Mouse (Mus musculus): ENCODE results near the gene Prkg1. TPM values are rescaled to one million over a fixed set of nuclear protein-coding genes. Genes with fewer than 3 reads are reported as not detected.

Gene Prkg1
- polyA plus RNA-seq, 1 experiment from 2014 or later, result 1.1 TPM

GRCm38 (mm10) chr19:30990390-30990789 is 774.4 kb downstream of the Prkg1 start:
- DNase-seq (ENCODE audit: low spot score) (peak; percentile 26), ATAC-seq (no peak)
- H3K4me2 ChIP-seq (ENCODE audit: low read length), result no peak overlapping the region
- no peaks in the 10 kb centered on the region for H3K9me3 ChIP-seq (replicated peaks; ENCODE audit: control insufficient read depth, low read length)
- H3K4me1 ChIP-seq (ENCODE audit: control insufficient read depth, insufficient read depth, low read length), result no peaks in the 10 kb centered on the region
- no peak overlapping the region for H3K4me3 ChIP-seq (ENCODE audit: low read depth, low read length)
- no peaks in the 10 kb centered on the region for H3K27me3 ChIP-seq (replicated peaks; ENCODE audit: control insufficient read depth, insufficient read depth, low read length)
- 56% methylated on average over 4 of the region's 4 CpGs for WGBS
- no peaks in the 10 kb centered on the region for H3K36me3 ChIP-seq (ENCODE audit: control insufficient read depth, insufficient read depth, low read length)
- H3K9ac ChIP-seq (ENCODE audit: low read length), result no peak overlapping the region
- H3K27ac ChIP-seq (ENCODE audit: low read depth, low read length), result no peak overlapping the region

DNA sequence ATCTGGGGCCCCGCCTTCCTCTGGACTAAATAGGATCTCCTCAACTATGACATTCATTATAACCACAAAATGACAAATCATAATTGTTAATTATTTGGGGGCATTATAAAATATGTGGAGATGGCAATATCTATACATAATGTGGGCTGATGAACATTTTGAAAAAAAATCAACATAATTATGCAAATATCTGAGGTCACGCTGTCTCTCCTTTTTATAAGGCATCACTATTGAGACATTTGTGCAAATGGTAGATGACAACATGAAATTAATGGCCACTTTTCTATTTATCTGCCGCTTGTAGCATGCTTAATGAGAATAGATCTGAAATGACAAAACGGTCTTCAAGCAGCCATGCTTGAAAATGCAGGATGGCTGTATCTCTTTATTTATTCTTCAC is 782.4 kb downstream of the Prkg1 start:
- no peak for ATAC-seq
- DNase-seq (ENCODE audit: low spot score), result no peak
- Histone ChIP-seq H3K27me3 (replicated peaks; ENCODE audit: control insufficient read depth, insufficient read depth, low read length) (no peaks in the 10 kb centered on the region), H3K4me1 (ENCODE audit: control insufficient read depth, insufficient read depth, low read length) (no peaks in the 10 kb centered on the region), H3K36me3 (ENCODE audit: control insufficient read depth, insufficient read depth, low read length) (no peaks in the 10 kb centered on the region), H3K4me2 (ENCODE audit: low read length) (no peak overlapping the region), H3K9ac (ENCODE audit: low read length) (no peak overlapping the region), H3K9me3 (replicated peaks; ENCODE audit: control insufficient read depth, low read length) (no peaks in the 10 kb centered on the region), H3K27ac (ENCODE audit: low read depth, low read length) (no peak overlapping the region), H3K4me3 (ENCODE audit: low read depth, low read length) (no peak overlapping the region)
- WGBS, result 78% methylated on average over 4 of the region's 4 CpGs

GRCm38 (mm10) chr19:30978096-30978495 is 786.7 kb downstream of the Prkg1 start:
- Histone ChIP-seq H3K4me2 (ENCODE audit: low read length) (no peak overlapping the region), H3K27ac (ENCODE audit: low read depth, low read length) (no peak overlapping the region), H3K4me1 (ENCODE audit: control insufficient read depth, insufficient read depth, low read length) (no peaks in the 10 kb centered on the region), H3K27me3 (replicated peaks; ENCODE audit: control insufficient read depth, insufficient read depth, low read length) (no peaks in the 10 kb centered on the region), H3K36me3 (ENCODE audit: control insufficient read depth, insufficient read depth, low read length) (no peaks in the 10 kb centered on the region), H3K4me3 (ENCODE audit: low read depth, low read length) (no peak overlapping the region), H3K9ac (ENCODE audit: low read length) (no peak overlapping the region), H3K9me3 (replicated peaks; ENCODE audit: control insufficient read depth, low read length) (no peaks in the 10 kb centered on the region)
- 89% methylated on average over 4 of the region's 4 CpGs for WGBS
- ATAC-seq (no peak), DNase-seq (ENCODE audit: low spot score) (no peak)

- no peak overlapping the region for H3K4me2 ChIP-seq (ENCODE audit: low read length)
- ATAC-seq, result no peak
- no peak overlapping the region for H3K9ac ChIP-seq (ENCODE audit: low read length)
- WGBS, result 76% methylated on average over 3 of the region's 3 CpGs
- no peaks in the 10 kb centered on the region for H3K9me3 ChIP-seq (replicated peaks; ENCODE audit: control insufficient read depth, low read length)
- no peak overlapping the region for H3K27ac ChIP-seq (ENCODE audit: low read depth, low read length)
- H3K27me3 ChIP-seq (replicated peaks; ENCODE audit: control insufficient read depth, insufficient read depth, low read length), result no peaks in the 10 kb centered on the region
- H3K4me3 ChIP-seq (ENCODE audit: low read depth, low read length), result no peak overlapping the region
- H3K36me3 ChIP-seq (ENCODE audit: control insufficient read depth, insufficient read depth, low read length), result no peaks in the 10 kb centered on the region
- no peak for DNase-seq (ENCODE audit: low spot score)
- H3K4me1 ChIP-seq (ENCODE audit: control insufficient read depth, insufficient read depth, low read length), result no peaks in the 10 kb centered on the region
Observed at GRCm38 (mm10) chr19:30950610-30951009, 814.2 kb downstream of the Prkg1 start.

GRCm38 (mm10) chr19:30948202-30948601 is 816.6 kb downstream of the Prkg1 start:
- DNase-seq (ENCODE audit: low spot score), result no peak
- 64% methylated on average over 1 of the region's 1 CpGs for WGBS
- H3K9ac ChIP-seq (ENCODE audit: low read length), result no peak overlapping the region
- H3K4me3 ChIP-seq (ENCODE audit: low read depth, low read length), result no peak overlapping the region
- no peaks in the 10 kb centered on the region for H3K4me1 ChIP-seq (ENCODE audit: control insufficient read depth, insufficient read depth, low read length)
- H3K9me3 ChIP-seq (replicated peaks; ENCODE audit: control insufficient read depth, low read length), result no peaks in the 10 kb centered on the region
- H3K27me3 ChIP-seq (replicated peaks; ENCODE audit: control insufficient read depth, insufficient read depth, low read length), result no peaks in the 10 kb centered on the region
- H3K36me3 ChIP-seq (ENCODE audit: control insufficient read depth, insufficient read depth, low read length), result no peaks in the 10 kb centered on the region
- no peak overlapping the region for H3K27ac ChIP-seq (ENCODE audit: low read depth, low read length)
- H3K4me2 ChIP-seq (ENCODE audit: low read length), result no peak overlapping the region
- ATAC-seq, result no peak

DNA sequence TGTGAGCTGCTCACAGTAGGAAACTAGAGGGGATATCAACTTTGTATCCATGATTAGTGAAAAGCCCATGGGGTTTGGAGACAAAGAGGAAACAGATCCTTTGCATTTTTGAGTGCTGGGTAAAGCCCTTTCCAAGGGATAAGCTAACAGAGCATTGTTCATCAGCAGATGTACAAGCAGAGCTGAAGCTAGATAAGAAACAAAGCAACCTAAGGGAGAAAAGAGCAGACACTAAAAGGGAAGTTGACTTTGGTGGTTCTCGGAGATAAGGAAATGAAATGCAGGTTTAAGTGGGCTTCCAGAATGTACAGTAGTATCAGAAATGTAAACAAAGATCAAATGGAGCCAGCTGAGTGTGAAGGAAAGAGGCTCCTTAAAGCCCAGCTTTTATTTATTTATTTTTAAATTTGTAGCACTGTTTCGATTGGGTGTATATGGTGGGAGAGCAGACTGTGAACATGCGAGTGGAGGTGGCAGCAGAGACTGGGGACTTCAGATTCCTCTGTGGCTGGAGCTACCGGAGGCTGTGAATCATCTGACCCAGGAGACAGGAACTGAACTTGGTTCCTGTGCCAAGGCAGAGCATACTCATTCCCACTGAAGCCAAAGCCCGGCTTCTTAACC is 822.4 kb downstream of the Prkg1 start:
- no peak for DNase-seq (ENCODE audit: low spot score)

GRCm38 (mm10) chr19:30938058-30938457 is 826.8 kb downstream of the Prkg1 start:
- 75% methylated on average over 2 of the region's 2 CpGs for WGBS
- H3K9me3 ChIP-seq (replicated peaks; ENCODE audit: control insufficient read depth, low read length), result no peaks in the 10 kb centered on the region
- H3K9ac ChIP-seq (ENCODE audit: low read length), result no peak overlapping the region
- no peak overlapping the region for H3K4me3 ChIP-seq (ENCODE audit: low read depth, low read length)
- H3K4me1 ChIP-seq (ENCODE audit: control insufficient read depth, insufficient read depth, low read length), result no peaks in the 10 kb centered on the region
- DNase-seq (ENCODE audit: low spot score) (no peak), ATAC-seq (no peak)
- H3K36me3 ChIP-seq (ENCODE audit: control insufficient read depth, insufficient read depth, low read length), result no peaks in the 10 kb centered on the region
- no peaks in the 10 kb centered on the region for H3K27me3 ChIP-seq (replicated peaks; ENCODE audit: control insufficient read depth, insufficient read depth, low read length)
- H3K4me2 ChIP-seq (ENCODE audit: low read length), result no peak overlapping the region
- H3K27ac ChIP-seq (ENCODE audit: low read depth, low read length), result no peak overlapping the region

More for the DNA sequence above, 822.4 kb downstream of the Prkg1 start:
- H3K4me1 ChIP-seq (ENCODE audit: control insufficient read depth, insufficient read depth, low read length), result no peaks in the 10 kb centered on the region
- ATAC-seq, result no peak
- H3K9me3 ChIP-seq (replicated peaks; ENCODE audit: control insufficient read depth, low read length), result no peaks in the 10 kb centered on the region
- H3K9ac ChIP-seq (ENCODE audit: low read length), result no peak overlapping the region
- WGBS, result 75% methylated on average over 5 of the region's 5 CpGs
- no peaks in the 10 kb centered on the region for H3K36me3 ChIP-seq (ENCODE audit: control insufficient read depth, insufficient read depth, low read length)
- no peaks in the 10 kb centered on the region for H3K27me3 ChIP-seq (replicated peaks; ENCODE audit: control insufficient read depth, insufficient read depth, low read length)
- no peak overlapping the region for H3K4me3 ChIP-seq (ENCODE audit: low read depth, low read length)
- H3K27ac ChIP-seq (ENCODE audit: low read depth, low read length), result no peak overlapping the region
- no peak overlapping the region for H3K4me2 ChIP-seq (ENCODE audit: low read length)

DNA sequence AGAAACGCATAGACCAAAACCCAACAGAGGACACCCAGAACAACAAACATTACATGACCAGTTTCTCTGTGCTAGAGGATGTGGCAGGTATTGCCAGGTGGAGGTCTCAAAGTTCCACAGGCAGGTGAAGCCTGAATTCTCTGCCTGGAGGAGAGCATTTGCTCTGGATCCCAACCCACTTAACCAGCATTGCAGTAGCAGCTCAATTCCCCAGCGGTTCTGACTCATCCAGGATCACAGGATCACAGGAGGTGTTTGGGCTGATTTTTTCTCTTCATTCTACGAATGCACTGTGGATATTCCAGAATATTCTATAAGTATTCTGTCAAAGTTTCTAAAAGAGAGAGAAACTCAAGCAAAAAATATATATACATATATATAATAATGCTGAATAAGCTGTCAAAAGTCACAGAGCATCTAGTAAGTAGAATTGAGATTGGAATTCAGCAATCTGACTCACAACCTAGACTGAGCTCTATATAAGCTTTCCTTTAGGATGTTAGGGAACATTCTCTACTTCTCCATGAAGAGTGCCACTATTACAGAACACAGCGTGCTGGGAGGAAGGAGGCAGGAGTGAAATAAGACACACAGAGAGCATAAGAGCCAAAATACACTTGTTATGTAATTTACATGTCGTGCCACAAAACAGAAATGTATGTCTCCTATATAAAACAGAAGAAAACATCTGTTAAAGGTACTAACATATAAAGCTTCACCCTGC is 833.2 kb downstream of the Prkg1 start:
- H3K36me3 ChIP-seq (ENCODE audit: control insufficient read depth, insufficient read depth, low read length), result no peaks in the 10 kb centered on the region
- no peak overlapping the region for H3K27ac ChIP-seq (ENCODE audit: low read depth, low read length)
- no peaks in the 10 kb centered on the region for H3K4me1 ChIP-seq (ENCODE audit: control insufficient read depth, insufficient read depth, low read length)
- no peak overlapping the region for H3K9ac ChIP-seq (ENCODE audit: low read length)
- DNase-seq (ENCODE audit: low spot score) (no peak), ATAC-seq (no peak)
- no peak overlapping the region for H3K4me2 ChIP-seq (ENCODE audit: low read length)
- 91% methylated on average over 5 of the region's 5 CpGs for WGBS
- H3K9me3 ChIP-seq (replicated peaks; ENCODE audit: control insufficient read depth, low read length), result no peaks in the 10 kb centered on the region
- no peak overlapping the region for H3K4me3 ChIP-seq (ENCODE audit: low read depth, low read length)
- H3K27me3 ChIP-seq (replicated peaks; ENCODE audit: control insufficient read depth, insufficient read depth, low read length), result no peaks in the 10 kb centered on the region

DNA sequence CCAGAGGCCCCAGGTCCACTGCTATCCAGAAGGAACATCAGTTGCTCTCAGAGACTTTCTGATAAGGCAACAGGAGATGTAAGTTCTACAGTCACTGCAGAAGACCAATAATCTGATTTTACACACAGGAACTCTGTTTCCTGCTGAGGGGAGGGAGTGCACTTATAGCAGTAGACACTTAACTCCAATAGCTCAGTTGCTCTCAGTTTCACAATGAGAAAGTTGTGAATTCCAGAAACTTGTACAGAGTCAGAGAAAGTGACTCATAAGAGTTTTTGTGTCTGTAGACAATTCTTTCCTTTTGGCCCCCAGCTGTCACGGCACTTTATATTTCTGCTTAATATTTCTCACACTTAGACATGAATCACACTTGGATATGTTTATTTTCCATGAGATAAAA is 840.8 kb downstream of the Prkg1 start:
- ATAC-seq, result no peak

More for the DNA sequence above, 840.8 kb downstream of the Prkg1 start:
- H3K27ac ChIP-seq (ENCODE audit: low read depth, low read length), result no peak overlapping the region
- no peak for DNase-seq (ENCODE audit: low spot score)
- H3K36me3 ChIP-seq (ENCODE audit: control insufficient read depth, insufficient read depth, low read length), result no peaks in the 10 kb centered on the region
- H3K27me3 ChIP-seq (replicated peaks; ENCODE audit: control insufficient read depth, insufficient read depth, low read length), result no peaks in the 10 kb centered on the region
- no peak overlapping the region for H3K9ac ChIP-seq (ENCODE audit: low read length)
- H3K4me3 ChIP-seq (ENCODE audit: low read depth, low read length), result no peak overlapping the region
- H3K9me3 ChIP-seq (replicated peaks; ENCODE audit: control insufficient read depth, low read length), result no peaks in the 10 kb centered on the region
- no peaks in the 10 kb centered on the region for H3K4me1 ChIP-seq (ENCODE audit: control insufficient read depth, insufficient read depth, low read length)
- 97% methylated on average over 1 of the region's 1 CpGs for WGBS
- H3K4me2 ChIP-seq (ENCODE audit: low read length), result no peak overlapping the region
